In the genomic region with DNA sequence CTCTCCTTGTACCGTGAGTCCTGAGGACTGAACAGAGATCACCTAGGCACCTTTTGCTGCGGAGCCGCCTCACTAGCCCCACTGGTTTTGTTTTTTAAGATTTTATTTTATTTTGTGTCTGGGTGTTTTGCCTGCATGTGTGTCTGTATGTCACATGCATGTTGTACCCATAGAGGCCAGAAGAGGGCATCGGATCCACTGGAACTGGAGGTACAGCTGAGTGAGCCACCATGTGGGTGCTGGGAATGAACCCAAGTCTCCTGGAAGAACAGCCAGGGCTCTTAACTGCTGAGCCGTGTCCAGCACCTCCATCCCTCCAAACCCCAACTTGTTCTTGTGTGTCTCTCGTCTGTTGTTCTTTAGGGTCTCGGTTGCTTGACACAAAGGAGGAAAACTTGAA, we compare ENCODE assay signal across 9 mouse cellular contexts. TPM values are rescaled to one million over a fixed set of nuclear protein-coding genes. Genes with fewer than 3 reads are reported as not detected.
DNase-seq lines count a peak whose midpoint lies in the region; ATAC-seq lines count a peak whose summit lies in the region.
"Had no signal": no experiment of that assay in that cellular context is flagged by ENCODE, and none has a peak within 500 bp of the region (broad histone marks: within the 10 kb centered on the region; RNA-seq: fewer than 3 reads in every experiment).

No protein-coding gene starts in this region.

- ATAC-seq in megakaryocyte-erythroid progenitor cell, adult 5-6 weeks (replicated peaks; ENCODE audit: low FRiP score, low TSS enrichment, poor library complexity, severe bottlenecking) = peak; percentile 78

- peaks cover 100% of the 10 kb centered on the region for H3K36me3 ChIP-seq in embryonic facial prominence, embryonic 10.5 days (replicated peaks)

- no peaks in the 10 kb centered on the region for H3K4me1 ChIP-seq in embryonic facial prominence, embryonic 10.5 days
- H3K4me1 ChIP-seq: stomach, embryonic 15.5 days had no signal

- H3K27me3 ChIP-seq in embryonic facial prominence, embryonic 10.5 days (replicated peaks; ENCODE audit: low read depth, poor library complexity, severe bottlenecking) = no peaks in the 10 kb centered on the region
- H3K27me3 ChIP-seq: stomach, embryonic 15.5 days had no signal

- H3K27ac ChIP-seq in embryonic facial prominence, embryonic 10.5 days (replicated peaks) = no peak overlapping the region
- H3K27ac ChIP-seq: stomach, embryonic 15.5 days had no signal

- H3K9me3 ChIP-seq in embryonic facial prominence, embryonic 10.5 days = no peaks in the 10 kb centered on the region
- H3K9me3 ChIP-seq: stomach, embryonic 15.5 days had no signal

- WGBS in embryonic facial prominence, embryonic 10.5 days = 91% methylated on average over 7 of the region's 7 CpGs

- no peak overlapping the region for H3K4me3 ChIP-seq in embryonic facial prominence, embryonic 10.5 days
- H3K4me3 ChIP-seq: stomach, embryonic 15.5 days had no signal

- peak; percentile 59 for DNase-seq in adrenal gland, postnatal 10 days
- DNase-seq in adrenal gland, adult 2 months = no peak
- DNase-seq in layer of hippocampus, adult 11-12 months (ENCODE audit: low spot score) = peak; percentile 45
- no peak for DNase-seq in layer of hippocampus, adult 8-10 months (ENCODE audit: low spot score in 2 of 2)
- DNase-seq in ES-CJ7 (ENCODE audit: low read depth, low spot score) = peak; percentile 85
- DNase-seq in embryonic facial prominence, embryonic 10.5 days (ENCODE audit: low spot score) = peak; percentile 58
- no peak for DNase-seq in urinary bladder, adult 18-20 months (ENCODE audit: low spot score in 2 of 2)

RNA-seq across cellular contexts. Expression of gene Chd4, which starts 15.1 kb away (rescaled TPM):
- 100 to 1,000 TPM; 156 to 198 TPM for total RNA-seq in adrenal gland, postnatal 10 days (2021)
- 100 to 1,000 TPM; 139 to 156 TPM for total RNA-seq in adrenal gland, adult 2 months (2021)
- 54.1 and 58.1 TPM in 2 replicates for polyA plus RNA-seq in adrenal gland, adult 2 months (2012; rRNA removed)
- total RNA-seq in layer of hippocampus, adult 8-10 months (2022) = 100 to 1,000 TPM; 159 to 187 (median 175) TPM
- 102 and 105 TPM in 2 replicates for polyA plus RNA-seq in embryonic facial prominence, embryonic 10.5 days (2016; fragmentation: Nextera tagmentation; extraction: Ambion mirVana)
- 153 and 188 TPM in 2 replicates for total RNA-seq in megakaryocyte-erythroid progenitor cell, adult 5-6 weeks (2014; fragmentation: Nextera tagmentation)
- 438 and 492 TPM in 2 replicates for total RNA-seq in megakaryocyte-erythroid progenitor cell, adult 5-6 weeks (2017)

RNA-seq across cellular contexts. Expression of gene Nop2, which starts 20.8 kb away (rescaled TPM):
- 10 to 100 TPM; 36.7 to 42.2 TPM for total RNA-seq in adrenal gland, postnatal 10 days (2021)
- total RNA-seq in adrenal gland, adult 2 months (2021) = 10 to 100 TPM; 40.9 to 51.7 TPM
- polyA plus RNA-seq in adrenal gland, adult 2 months (2012; rRNA removed) = 8.0 and 12.0 TPM in 2 replicates
- total RNA-seq in layer of hippocampus, adult 8-10 months (2022) = 10 to 100 TPM; 33.0 to 33.9 (median 33.5) TPM
- polyA plus RNA-seq in embryonic facial prominence, embryonic 10.5 days (2016; fragmentation: Nextera tagmentation; extraction: Ambion mirVana) = 94.1 and 99.4 TPM in 2 replicates
- total RNA-seq in megakaryocyte-erythroid progenitor cell, adult 5-6 weeks (2014; fragmentation: Nextera tagmentation) = 92.2 and 114 TPM in 2 replicates
- total RNA-seq in megakaryocyte-erythroid progenitor cell, adult 5-6 weeks (2017) = 108 and 125 TPM in 2 replicates

RNA-seq across cellular contexts. Expression of gene Iffo1, which starts 34.1 kb away (rescaled TPM):
- 10 to 100 TPM; 16.7 to 30.1 TPM for total RNA-seq in adrenal gland, postnatal 10 days (2021)
- 10 to 100 TPM; 13.8 to 21.4 TPM for total RNA-seq in adrenal gland, adult 2 months (2021)
- 73.1 and 80.0 TPM in 2 replicates for polyA plus RNA-seq in adrenal gland, adult 2 months (2012; rRNA removed)
- 10 to 100 TPM; 67.2 to 78.4 (median 74.4) TPM for total RNA-seq in layer of hippocampus, adult 8-10 months (2022)
- polyA plus RNA-seq in embryonic facial prominence, embryonic 10.5 days (2016; fragmentation: Nextera tagmentation; extraction: Ambion mirVana) = 11.0 and 11.1 TPM in 2 replicates
- 18.3 and 22.7 TPM in 2 replicates for total RNA-seq in megakaryocyte-erythroid progenitor cell, adult 5-6 weeks (2014; fragmentation: Nextera tagmentation)
- total RNA-seq in megakaryocyte-erythroid progenitor cell, adult 5-6 weeks (2017) = 10.3 and 12.8 TPM in 2 replicates

RNA-seq across cellular contexts. Expression of gene Lpar5, which starts 43.2 kb away (rescaled TPM):
- 1 to 10 TPM in 1 of 2 experiments, under 1 TPM in 1; 0.90 to 1.4 TPM for total RNA-seq in adrenal gland, postnatal 10 days (2021)
- under 1 TPM; 0.61 to 0.83 TPM for total RNA-seq in adrenal gland, adult 2 months (2021)
- 3.1 and 4.3 TPM in 2 replicates for polyA plus RNA-seq in adrenal gland, adult 2 months (2012; rRNA removed)
- total RNA-seq in layer of hippocampus, adult 8-10 months (2022) = 1 to 10 TPM in 3 of 4 experiments, under 1 TPM in 1; 0.23 to 3.9 (median 1.9) TPM
- polyA plus RNA-seq in embryonic facial prominence, embryonic 10.5 days (2016; fragmentation: Nextera tagmentation; extraction: Ambion mirVana) = 0.10 and 0.21 TPM in 2 replicates
- not detected in 2 replicates for total RNA-seq in megakaryocyte-erythroid progenitor cell, adult 5-6 weeks (2014; fragmentation: Nextera tagmentation)
- 4.3 TPM in 1 of 2 replicates, not detected in the other for total RNA-seq in megakaryocyte-erythroid progenitor cell, adult 5-6 weeks (2017)

RNA-seq across cellular contexts. Expression of gene Gapdh, which starts 55.3 kb away (rescaled TPM):
- total RNA-seq in adrenal gland, postnatal 10 days (2021) = 1,000 to 10,000 TPM; 1,844 to 1,863 TPM
- 1,000 to 10,000 TPM; 2,613 to 2,674 TPM for total RNA-seq in adrenal gland, adult 2 months (2021)
- polyA plus RNA-seq in adrenal gland, adult 2 months (2012; rRNA removed) = 2,736 and 3,470 TPM in 2 replicates
- total RNA-seq in layer of hippocampus, adult 8-10 months (2022) = 1,000 to 10,000 TPM; 2,500 to 2,996 (median 2,728) TPM
- 2,731 and 2,955 TPM in 2 replicates for polyA plus RNA-seq in embryonic facial prominence, embryonic 10.5 days (2016; fragmentation: Nextera tagmentation; extraction: Ambion mirVana)
- total RNA-seq in megakaryocyte-erythroid progenitor cell, adult 5-6 weeks (2014; fragmentation: Nextera tagmentation) = 900 and 1,346 TPM in 2 replicates
- 535 and 806 TPM in 2 replicates for total RNA-seq in megakaryocyte-erythroid progenitor cell, adult 5-6 weeks (2017)

Comparison
In these comparisons a context has a peak if more than half of its experiments do, and no peak if none do; other contexts are left out.
1. DNase-seq: peak in adrenal gland, postnatal 10 days (single experiment), layer of hippocampus, adult 11-12 months (single experiment), ES-CJ7 (single experiment) and embryonic facial prominence, embryonic 10.5 days (single experiment); none in adrenal gland, adult 2 months (single experiment), layer of hippocampus, adult 8-10 months (0 of 2) and urinary bladder, adult 18-20 months (0 of 2).